Mouse (Mus musculus) liver, postnatal 0 days (tissue): ENCODE results near the gene Ube2e3.

ENCODE experiments used
- CTCF ChIP-seq: sonication (generic); IDR thresholded peaks from 2 replicates; pipeline ENCODE4 v1.5.1; 2016; ENCODE audit warnings: antibody characterized with exemption, low read depth
- EP300 ChIP-seq: IDR thresholded peaks from 2 replicates; pipeline ENCODE4 v1.6.1; 2016; ENCODE audit warnings: antibody characterized with exemption, low read depth, mild to moderate bottlenecking

GRCm38 (mm10) chr2:78961580-78961979 lies 93.7 kb downstream of the Ube2e3 start:
- TF ChIP-seq CTCF (no peak), EP300 (peak; percentile 76)
